Mouse (Mus musculus): ENCODE results near the gene Pon1. TPM values are rescaled to one million over a fixed set of nuclear protein-coding genes. Genes with fewer than 3 reads are reported as not detected.
"Not testable (repeated sequence)": the region's sequence is repeated elsewhere in the genome, so short reads cannot be mapped to it uniquely, and the experiment has no call there.

The Pon1 gene
- 0.21 TPM in 1 of 2 replicates, not detected in the other for polyA plus RNA-seq (2014; fragmentation: Nextera tagmentation; extraction: Ambion mirVana)

DNA sequence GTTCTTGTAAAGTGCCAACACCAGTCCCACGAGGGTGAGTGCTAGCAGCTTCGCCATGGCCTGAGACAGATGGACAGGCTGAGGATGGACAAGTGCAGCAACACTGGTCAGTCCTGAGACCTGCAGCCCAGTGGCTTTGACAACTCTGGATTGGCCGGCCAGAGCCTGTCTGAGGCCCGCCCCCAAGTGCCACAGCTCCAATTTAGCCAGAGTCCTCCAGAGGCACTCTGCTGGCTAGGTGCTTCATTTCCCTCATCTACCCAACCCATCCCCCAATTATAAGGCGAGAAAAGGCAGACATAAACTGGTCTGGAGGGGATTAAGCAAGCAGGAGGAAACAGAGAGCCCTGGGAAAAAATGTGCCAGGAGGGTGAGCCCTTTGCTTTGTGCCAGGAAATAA lies at the start of gene Pon1:
TSS of gene Pon1 (minus strand) at position 254 of the 400 bp plus-strand sequence.
- peak; percentile 36; the same call in 1 of the 2 replicates for ATAC-seq (replicated peaks; ENCODE audit: low FRiP score)
- no peak within 1 kb of the TSS for H3K27ac ChIP-seq (ENCODE audit: low read depth, low read length)
- WGBS: 38% methylated on average over 5 of the region's 5 CpGs
- H3K4me1 ChIP-seq (replicated peaks; ENCODE audit: control insufficient read depth, insufficient read depth, low read length): peaks cover 2% of the 10 kb centered on the region; the same call in 1 of the 2 replicates
- no peaks in the 10 kb centered on the region for H3K9me3 ChIP-seq (ENCODE audit: control insufficient read depth, low read length)
- no peak within 1 kb of the TSS for H3K4me2 ChIP-seq (ENCODE audit: low read depth, low read length, severe bottlenecking)
- H3K36me3 ChIP-seq (ENCODE audit: control insufficient read depth, insufficient read depth, low read length): no peaks in the 10 kb centered on the region
- no peak for DNase-seq (ENCODE audit: low spot score)
- no peaks in the 10 kb centered on the region for H3K27me3 ChIP-seq (ENCODE audit: control insufficient read depth, insufficient read depth, low read length)
- no peak within 1 kb of the TSS for H3K4me3 ChIP-seq (ENCODE audit: low read depth, low read length)
- H3K9ac ChIP-seq (ENCODE audit: low read length): no peak within 1 kb of the TSS

DNA sequence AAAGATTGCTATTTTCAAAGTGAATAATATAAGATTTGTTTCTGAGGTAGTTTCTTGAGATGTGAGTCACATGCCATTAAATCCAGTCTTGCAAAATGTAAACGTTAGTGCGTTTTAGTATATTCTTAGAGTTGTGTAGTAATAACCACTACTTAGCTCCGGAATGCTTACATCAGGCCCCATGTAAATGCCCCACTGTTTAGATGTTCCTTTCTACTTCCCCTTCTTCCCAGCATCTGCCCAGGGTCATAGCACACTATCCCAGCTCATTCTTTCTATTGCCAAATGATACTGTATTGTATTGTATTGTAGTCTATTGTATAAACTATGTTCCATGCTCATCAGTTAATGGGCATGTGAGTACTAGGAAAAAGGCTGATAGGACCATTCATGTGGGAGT lies 45.1 kb upstream of the Pon1 start:
- H3K27me3 ChIP-seq (ENCODE audit: control insufficient read depth, insufficient read depth, low read length): no peaks in the 10 kb centered on the region
- no peak for ATAC-seq (replicated peaks; ENCODE audit: low FRiP score)
- no peaks in the 10 kb centered on the region for H3K4me1 ChIP-seq (replicated peaks; ENCODE audit: control insufficient read depth, insufficient read depth, low read length)
- WGBS: 94% methylated on average over 3 of the region's 3 CpGs
- H3K9ac ChIP-seq (ENCODE audit: low read length): no peak overlapping the region
- H3K4me2 ChIP-seq (ENCODE audit: low read depth, low read length, severe bottlenecking): no peak overlapping the region
- no peaks in the 10 kb centered on the region for H3K9me3 ChIP-seq (ENCODE audit: control insufficient read depth, low read length)
- no peak overlapping the region for H3K4me3 ChIP-seq (ENCODE audit: low read depth, low read length)
- H3K36me3 ChIP-seq (ENCODE audit: control insufficient read depth, insufficient read depth, low read length): no peaks in the 10 kb centered on the region
- DNase-seq (ENCODE audit: low spot score): no peak
- H3K27ac ChIP-seq (ENCODE audit: low read depth, low read length): no peak overlapping the region

- H3K4me2 ChIP-seq (ENCODE audit: low read depth, low read length, severe bottlenecking): no peak overlapping the region
- no peak for DNase-seq (ENCODE audit: low spot score)
- no peak for ATAC-seq (replicated peaks; ENCODE audit: low FRiP score)
- no peaks in the 10 kb centered on the region for H3K4me1 ChIP-seq (replicated peaks; ENCODE audit: control insufficient read depth, insufficient read depth, low read length)
- H3K4me3 ChIP-seq (ENCODE audit: low read depth, low read length): no peak overlapping the region
- no peaks in the 10 kb centered on the region for H3K36me3 ChIP-seq (ENCODE audit: control insufficient read depth, insufficient read depth, low read length)
- H3K9ac ChIP-seq (ENCODE audit: low read length): no peak overlapping the region
- 94% methylated on average over 4 of the region's 4 CpGs for WGBS
- H3K27ac ChIP-seq (ENCODE audit: low read depth, low read length): no peak overlapping the region
- H3K9me3 ChIP-seq (ENCODE audit: control insufficient read depth, low read length): no peaks in the 10 kb centered on the region
- H3K27me3 ChIP-seq (ENCODE audit: control insufficient read depth, insufficient read depth, low read length): no peaks in the 10 kb centered on the region
Measured at GRCm38 (mm10) chr6:5237510-5237909, 43.8 kb upstream of the Pon1 start.

DNA sequence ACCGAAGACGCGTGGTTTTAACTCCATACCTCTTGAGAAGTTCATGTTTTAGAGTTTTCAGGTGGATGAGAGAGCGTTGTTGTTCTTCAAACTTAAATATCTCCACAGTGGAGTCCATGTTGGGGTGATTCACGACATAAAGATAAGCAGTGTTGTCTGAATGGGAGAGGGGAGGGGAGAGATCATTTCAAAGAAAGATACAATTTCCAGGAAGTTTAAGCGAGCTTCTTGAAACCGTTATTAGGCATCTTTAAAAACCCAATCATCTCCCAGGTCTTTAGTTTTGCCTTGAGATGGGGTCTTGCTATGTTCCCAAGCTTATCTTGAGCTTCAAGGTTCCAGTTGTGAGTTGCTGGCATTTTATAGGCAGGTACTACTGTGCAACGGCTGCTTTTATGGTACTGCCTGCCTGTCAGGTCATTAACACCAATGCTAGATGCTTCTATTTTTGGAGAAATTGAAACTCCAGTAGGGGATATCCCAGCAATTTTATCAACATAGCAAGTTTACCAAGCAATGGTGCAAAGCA lies 43.2 kb upstream of the Pon1 start:
- DNase-seq (ENCODE audit: low spot score) (no peak), ATAC-seq (replicated peaks; ENCODE audit: low FRiP score) (no peak)
- 78% methylated on average over 8 of the region's 8 CpGs for WGBS
- no peak overlapping the region for H3K4me2 ChIP-seq (ENCODE audit: low read depth, low read length, severe bottlenecking)
- H3K27ac ChIP-seq (ENCODE audit: low read depth, low read length): no peak overlapping the region
- H3K4me1 ChIP-seq (replicated peaks; ENCODE audit: control insufficient read depth, insufficient read depth, low read length): no peaks in the 10 kb centered on the region
- H3K36me3 ChIP-seq (ENCODE audit: control insufficient read depth, insufficient read depth, low read length): no peaks in the 10 kb centered on the region
- no peak overlapping the region for H3K9ac ChIP-seq (ENCODE audit: low read length)
- H3K9me3 ChIP-seq (ENCODE audit: control insufficient read depth, low read length): no peaks in the 10 kb centered on the region
- H3K27me3 ChIP-seq (ENCODE audit: control insufficient read depth, insufficient read depth, low read length): no peaks in the 10 kb centered on the region
- H3K4me3 ChIP-seq (ENCODE audit: low read depth, low read length): no peak overlapping the region

DNA sequence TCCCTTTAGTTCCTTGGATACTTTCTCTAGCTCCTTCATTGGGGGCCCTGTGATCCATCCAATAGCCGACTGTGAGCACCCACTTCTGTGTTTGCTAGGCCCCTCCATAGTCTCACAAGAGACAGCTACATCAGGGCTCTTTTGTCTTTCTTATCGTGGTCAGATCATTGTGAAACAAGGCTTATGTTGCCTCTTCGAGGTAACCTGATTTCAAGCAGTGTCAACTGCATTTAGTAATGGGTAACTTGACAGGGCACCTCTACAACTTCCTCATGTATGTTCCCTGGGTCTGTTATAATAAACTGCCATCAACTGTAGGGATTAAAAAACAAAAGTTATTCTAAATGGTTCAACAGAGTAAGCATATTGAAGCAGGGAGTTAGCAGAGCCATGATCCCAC lies 40.8 kb upstream of the Pon1 start:
- Histone ChIP-seq H3K9me3 (ENCODE audit: control insufficient read depth, low read length) (no peaks in the 10 kb centered on the region), H3K27me3 (ENCODE audit: control insufficient read depth, insufficient read depth, low read length) (no peaks in the 10 kb centered on the region), H3K9ac (ENCODE audit: low read length) (no peak overlapping the region), H3K4me1 (replicated peaks; ENCODE audit: control insufficient read depth, insufficient read depth, low read length) (no peaks in the 10 kb centered on the region), H3K36me3 (ENCODE audit: control insufficient read depth, insufficient read depth, low read length) (no peaks in the 10 kb centered on the region), H3K27ac (ENCODE audit: low read depth, low read length) (no peak overlapping the region), H3K4me2 (ENCODE audit: low read depth, low read length, severe bottlenecking) (no peak overlapping the region), H3K4me3 (ENCODE audit: low read depth, low read length) (no peak overlapping the region)
- DNase-seq (ENCODE audit: low spot score) (no peak), ATAC-seq (replicated peaks; ENCODE audit: low FRiP score) (no peak)
- WGBS: 78% methylated on average over 3 of the region's 3 CpGs

DNA sequence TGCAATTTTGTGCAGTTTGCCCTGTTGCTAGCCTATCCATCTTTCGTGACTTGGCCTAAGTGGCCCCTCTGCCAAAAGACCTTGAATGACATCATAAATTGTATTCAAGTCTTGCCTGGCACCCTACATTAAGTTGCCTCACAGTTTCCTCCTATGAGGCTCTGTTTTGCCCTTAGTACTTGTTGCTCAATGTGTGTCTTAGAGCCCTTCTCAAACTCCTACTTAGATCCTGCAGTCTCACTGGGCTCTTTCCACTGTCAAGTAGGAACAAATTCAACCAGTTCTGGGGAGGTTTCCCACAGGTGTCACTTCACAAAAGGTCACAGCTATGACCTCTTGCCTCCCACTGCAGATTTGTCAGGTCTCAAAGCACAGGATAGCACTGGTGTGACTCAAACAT lies 40.1 kb upstream of the Pon1 start:
- 95% methylated on average over 1 of the region's 1 CpGs for WGBS
- H3K4me3 ChIP-seq (ENCODE audit: low read depth, low read length): no peak overlapping the region

DNA sequence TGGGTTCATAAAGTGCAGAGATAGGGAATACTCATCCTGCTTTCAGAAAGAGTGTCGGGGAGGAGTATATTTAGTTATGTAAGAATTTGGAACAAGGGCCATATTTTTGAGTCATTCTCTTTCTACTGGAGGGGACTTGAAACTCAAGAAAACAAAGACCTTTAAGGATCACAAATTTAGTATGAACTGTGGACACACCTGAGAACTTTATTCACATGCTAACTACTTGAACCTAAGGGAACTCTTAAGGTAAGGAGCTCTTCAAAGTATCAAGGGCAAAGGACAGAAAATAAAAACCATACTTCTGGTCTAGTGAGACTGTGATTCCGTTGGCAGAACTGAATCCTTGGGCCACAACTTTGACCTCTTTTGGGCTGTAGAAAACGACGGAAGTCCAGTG lies 38.3 kb upstream of the Pon1 start:
- DNase-seq (ENCODE audit: low spot score) (no peak), ATAC-seq (replicated peaks; ENCODE audit: low FRiP score) (no peak)
- no peak overlapping the region for H3K4me3 ChIP-seq (ENCODE audit: low read depth, low read length)
- no peaks in the 10 kb centered on the region for H3K36me3 ChIP-seq (ENCODE audit: control insufficient read depth, insufficient read depth, low read length)
- no peaks in the 10 kb centered on the region for H3K27me3 ChIP-seq (ENCODE audit: control insufficient read depth, insufficient read depth, low read length)
- no peak overlapping the region for H3K4me2 ChIP-seq (ENCODE audit: low read depth, low read length, severe bottlenecking)
- no peak overlapping the region for H3K9ac ChIP-seq (ENCODE audit: low read length)
- no peak overlapping the region for H3K27ac ChIP-seq (ENCODE audit: low read depth, low read length)
- WGBS: 93% methylated on average over 4 of the region's 4 CpGs
- H3K4me1 ChIP-seq (replicated peaks; ENCODE audit: control insufficient read depth, insufficient read depth, low read length): no peaks in the 10 kb centered on the region
- no peaks in the 10 kb centered on the region for H3K9me3 ChIP-seq (ENCODE audit: control insufficient read depth, low read length)

More for the DNA sequence above, 40.1 kb upstream of the Pon1 start:
- no peak for ATAC-seq (replicated peaks; ENCODE audit: low FRiP score)
- DNase-seq (ENCODE audit: low spot score): no peak
- Histone ChIP-seq H3K4me1 (replicated peaks; ENCODE audit: control insufficient read depth, insufficient read depth, low read length) (no peaks in the 10 kb centered on the region), H3K9me3 (ENCODE audit: control insufficient read depth, low read length) (no peaks in the 10 kb centered on the region), H3K4me2 (ENCODE audit: low read depth, low read length, severe bottlenecking) (no peak overlapping the region), H3K27me3 (ENCODE audit: control insufficient read depth, insufficient read depth, low read length) (no peaks in the 10 kb centered on the region), H3K9ac (ENCODE audit: low read length) (no peak overlapping the region), H3K36me3 (ENCODE audit: control insufficient read depth, insufficient read depth, low read length) (no peaks in the 10 kb centered on the region), H3K27ac (ENCODE audit: low read depth, low read length) (no peak overlapping the region)

DNA sequence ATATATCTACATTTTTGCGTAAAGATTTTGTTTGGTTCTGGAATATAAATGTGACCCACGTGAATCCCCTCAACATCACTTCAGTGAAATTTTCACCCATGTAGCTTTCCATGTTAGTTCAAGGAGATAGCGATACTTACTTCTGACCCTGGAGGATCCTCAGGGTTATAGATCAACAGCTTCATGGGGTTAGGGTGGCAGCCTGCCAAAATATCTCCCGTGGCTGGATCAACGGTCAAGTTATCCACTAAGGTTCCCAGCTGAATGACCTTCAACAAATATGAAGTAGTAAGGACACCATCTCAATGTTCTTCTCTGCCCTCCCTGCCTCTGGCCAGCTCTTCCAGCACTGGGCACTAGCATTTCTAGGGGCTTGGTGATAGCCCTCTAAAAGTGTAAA lies 36.5 kb upstream of the Pon1 start:
- H3K9ac ChIP-seq (ENCODE audit: low read length): no peak overlapping the region
- no peaks in the 10 kb centered on the region for H3K4me1 ChIP-seq (replicated peaks; ENCODE audit: control insufficient read depth, insufficient read depth, low read length)
- H3K27ac ChIP-seq (ENCODE audit: low read depth, low read length): no peak overlapping the region
- H3K36me3 ChIP-seq (ENCODE audit: control insufficient read depth, insufficient read depth, low read length): no peaks in the 10 kb centered on the region
- no peak for ATAC-seq (replicated peaks; ENCODE audit: low FRiP score)
- no peaks in the 10 kb centered on the region for H3K9me3 ChIP-seq (ENCODE audit: control insufficient read depth, low read length)
- H3K4me3 ChIP-seq (ENCODE audit: low read depth, low read length): no peak overlapping the region
- WGBS: 92% methylated on average over 5 of the region's 5 CpGs
- no peak overlapping the region for H3K4me2 ChIP-seq (ENCODE audit: low read depth, low read length, severe bottlenecking)
- no peaks in the 10 kb centered on the region for H3K27me3 ChIP-seq (ENCODE audit: control insufficient read depth, insufficient read depth, low read length)
- no peak for DNase-seq (ENCODE audit: low spot score)

- WGBS: 79% methylated on average over 2 of the region's 2 CpGs
Measured at GRCm38 (mm10) chr6:5223551-5223950, 29.8 kb upstream of the Pon1 start.

More at GRCm38 (mm10) chr6:5223551-5223950, 29.8 kb upstream of the Pon1 start:
- not testable (repeated sequence) for H3K9ac ChIP-seq (ENCODE audit: low read length); H3K36me3 ChIP-seq (ENCODE audit: control insufficient read depth, insufficient read depth, low read length); H3K27me3 ChIP-seq (ENCODE audit: control insufficient read depth, insufficient read depth, low read length); ATAC-seq (replicated peaks; ENCODE audit: low FRiP score); H3K27ac ChIP-seq (ENCODE audit: low read depth, low read length); H3K9me3 ChIP-seq (ENCODE audit: control insufficient read depth, low read length); H3K4me2 ChIP-seq (ENCODE audit: low read depth, low read length, severe bottlenecking); H3K4me3 ChIP-seq (ENCODE audit: low read depth, low read length); H3K4me1 ChIP-seq (replicated peaks; ENCODE audit: control insufficient read depth, insufficient read depth, low read length); DNase-seq (ENCODE audit: low spot score)
